Mouse (Mus musculus): ENCODE data around the gene Catsperd.

Catsperd gene

GRCm38 (mm10) chr17:56664333-56664732 lies 36.4 kb downstream of the Catsperd start:
- DNase-seq (ENCODE audit: low spot score in 2 of 2), result no peak

GRCm38 (mm10) chr17:56666384-56666783 lies 38.4 kb downstream of the Catsperd start:
- no peak for DNase-seq (ENCODE audit: low spot score in 2 of 2)

GRCm38 (mm10) chr17:56667591-56667990 lies 39.6 kb downstream of the Catsperd start:
- DNase-seq (ENCODE audit: low spot score in 2 of 2), result no peak

GRCm38 (mm10) chr17:56668384-56669144 lies 40.6 kb downstream of the Catsperd start:
- DNase-seq (ENCODE audit: low spot score in 2 of 2), result peak; percentile 74 to 91

GRCm38 (mm10) chr17:56669766-56670165 lies 41.8 kb downstream of the Catsperd start:
- DNase-seq (ENCODE audit: low spot score in 2 of 2), result no peak

GRCm38 (mm10) chr17:56672941-56673646 lies 45.2 kb downstream of the Catsperd start, which contains the start of gene Ranbp3:
Gene Ranbp3 (plus strand): TSS chr17:56673294.
- peak; percentile 97 to 99 for DNase-seq (ENCODE audit: low spot score in 2 of 2)

GRCm38 (mm10) chr17:56673647-56674416 lies 45.9 kb downstream of the Catsperd start:
- DNase-seq (ENCODE audit: low spot score in 2 of 2), result peak in 1 of 2 experiments; percentile 59

- no peak for DNase-seq (ENCODE audit: low spot score in 2 of 2)
These were observed 53.8 kb downstream of the Catsperd start for GRCm38 (mm10) chr17:56681791-56682190.

GRCm38 (mm10) chr17:56682880-56683279 lies 54.9 kb downstream of the Catsperd start:
- no peak for DNase-seq (ENCODE audit: low spot score in 2 of 2)

- DNase-seq (ENCODE audit: low spot score in 2 of 2), result no peak
These were observed 55.7 kb downstream of the Catsperd start for GRCm38 (mm10) chr17:56683546-56684140.

GRCm38 (mm10) chr17:56684649-56685048 lies 56.7 kb downstream of the Catsperd start:
- DNase-seq (ENCODE audit: low spot score in 2 of 2), result no peak

GRCm38 (mm10) chr17:56686801-56687200 lies 58.9 kb downstream of the Catsperd start:
- DNase-seq (ENCODE audit: low spot score in 2 of 2), result no peak

GRCm38 (mm10) chr17:56688045-56688444 lies 60.1 kb downstream of the Catsperd start:
- DNase-seq (ENCODE audit: low spot score in 2 of 2), result no peak

GRCm38 (mm10) chr17:56688689-56689088 lies 60.7 kb downstream of the Catsperd start:
- no peak for DNase-seq (ENCODE audit: low spot score in 2 of 2)

- no peak for DNase-seq (ENCODE audit: low spot score in 2 of 2)
These were observed 65.5 kb downstream of the Catsperd start for GRCm38 (mm10) chr17:56693395-56693794.

- DNase-seq (ENCODE audit: low spot score in 2 of 2), result no peak
These were observed 65.9 kb downstream of the Catsperd start for GRCm38 (mm10) chr17:56693851-56694310.

- no peak for DNase-seq (ENCODE audit: low spot score in 2 of 2)
These were observed 72.5 kb downstream of the Catsperd start for GRCm38 (mm10) chr17:56700451-56700850.

GRCm38 (mm10) chr17:56703038-56703437 lies 75.1 kb downstream of the Catsperd start:
- no peak for DNase-seq (ENCODE audit: low spot score in 2 of 2)

- no peak for DNase-seq (ENCODE audit: low spot score in 2 of 2)
These were observed 78.6 kb downstream of the Catsperd start for GRCm38 (mm10) chr17:56706515-56706914.

GRCm38 (mm10) chr17:56708692-56709091 lies 80.7 kb downstream of the Catsperd start:
- no peak for DNase-seq (ENCODE audit: low spot score in 2 of 2)

GRCm38 (mm10) chr17:56709708-56710107 lies 81.8 kb downstream of the Catsperd start:
- no peak for DNase-seq (ENCODE audit: low spot score in 2 of 2)
